Mouse (Mus musculus) hindbrain, embryonic 11.5 days (tissue): ENCODE results near the gene Smagp. TPM values are rescaled to one million over a fixed set of nuclear protein-coding genes. Genes with fewer than 3 reads are reported as not detected.

Experiments
- ATAC-seq: fragments of 200-750 bp; cut with Nextera tagmentation; 2 replicates; pipeline ENCODE4 v1.8.0; 2017; ENCODE audit warnings: mild to moderate bottlenecking, moderate TSS enrichment, moderate library complexity; ENCODE audit not compliant: low FRiP score
- DNase-seq: peaks from one replicate; pipeline ENCODE4 v3.0.0-alpha.2; 2015; ENCODE audit warnings: low spot score
- H3K27ac ChIP-seq: fragments of 300-500 bp; sonication (generic); 2 replicates; pipeline ENCODE4 v1.5.1; 2014; ENCODE audit warnings: mild to moderate bottlenecking, low read depth, low read length
- H3K27me3 ChIP-seq: fragments of 300-500 bp; sonication (generic); 2 replicates; pipeline ENCODE4 v1.6.1; 2014; ENCODE audit warnings: mild to moderate bottlenecking, low read length, moderate library complexity, mixed read lengths; ENCODE audit not compliant: control insufficient read depth, insufficient read depth
- H3K36me3 ChIP-seq: fragments of 300-500 bp; sonication (generic); 2 replicates; pipeline ENCODE4 v1.6.1; 2014; ENCODE audit warnings: mild to moderate bottlenecking, low read length, moderate library complexity, mixed read lengths; ENCODE audit not compliant: control insufficient read depth, insufficient read depth
- H3K4me1 ChIP-seq: fragments of 300-500 bp; sonication (generic); replicated peaks from 2 replicates; pipeline ENCODE4 v1.6.1; 2014; ENCODE audit warnings: low read length, mixed read lengths; ENCODE audit not compliant: control insufficient read depth, insufficient read depth
- H3K4me2 ChIP-seq: fragments of 300-500 bp; sonication (generic); replicated peaks from 2 replicates; pipeline ENCODE4 v1.6.1; 2014; ENCODE audit warnings: mild to moderate bottlenecking, low read depth, low read length
- H3K4me3 ChIP-seq: fragments of 300-500 bp; sonication (generic); 2 replicates; pipeline ENCODE4 v1.5.1; 2014; ENCODE audit warnings: low read depth, low read length
- H3K9ac ChIP-seq: fragments of 300-500 bp; sonication (generic); 2 replicates; pipeline ENCODE4 v1.6.1; 2014; ENCODE audit warnings: low read depth, low read length
- H3K9me3 ChIP-seq: fragments of 300-500 bp; sonication (generic); 2 replicates; pipeline ENCODE4 v1.6.1; 2016; ENCODE audit warnings: low read length; ENCODE audit not compliant: control insufficient read depth
- WGBS: fragments of 180-500 bp; shearing (Covaris S2); extraction: QIAGEN DNeasy Blood & Tissue Kit; methylation state at CpG from one replicate; pipeline ENCODE4 v1.1.7; 2014; 5-methylcytosine and 5-hydroxymethylcytosine counted together
- polyA plus RNA-seq: library from polyadenylated mRNA; unstranded; fragments of >200 nt; fragmentation: Nextera tagmentation; extraction: Ambion mirVana; gene quantifications from 2 replicates; pipeline ENCODE4 v1.2.1, GENCODE M21; 2014

Gene Smagp
- polyA plus RNA-seq, 1 experiment from 2014 or later, result 5.5 TPM

DNA sequence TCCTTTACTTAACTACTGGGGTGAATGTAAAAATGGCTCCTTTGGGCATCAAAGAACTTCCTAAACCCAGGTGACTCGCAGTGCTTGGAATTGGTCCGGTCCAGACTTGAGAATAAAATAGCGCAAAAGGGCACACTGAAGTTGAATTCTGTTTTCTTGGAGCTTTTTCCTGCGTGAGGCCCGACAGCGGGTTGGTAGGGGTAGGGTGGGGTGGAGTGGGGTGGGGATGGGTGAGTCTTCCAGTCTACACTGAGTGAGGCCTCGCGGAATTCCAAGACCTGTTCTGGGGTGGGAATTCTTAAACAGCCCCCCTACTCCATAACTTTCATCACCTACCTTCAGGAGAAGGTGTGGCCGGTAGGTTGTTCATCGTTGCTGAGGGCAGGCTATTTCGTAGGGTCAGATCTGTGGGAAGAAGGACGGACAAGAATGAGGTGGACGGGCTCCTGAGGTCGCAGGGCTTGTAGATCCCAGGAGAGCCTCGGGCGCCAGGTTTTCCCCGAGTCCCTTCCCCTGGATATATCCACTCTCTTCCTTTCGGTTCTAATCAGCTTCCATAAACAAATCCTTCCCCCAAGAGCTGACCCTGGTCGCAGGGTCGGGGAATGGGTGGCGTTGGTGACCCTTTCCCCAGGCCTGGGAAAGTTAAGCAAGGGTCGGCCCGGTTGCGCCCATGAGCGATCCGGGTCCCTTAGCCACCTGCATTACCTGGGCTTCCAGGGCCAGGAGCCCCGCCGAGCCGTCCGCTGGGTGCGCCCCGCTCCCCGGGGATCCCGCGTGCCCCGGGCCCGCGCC is 692 bp downstream of the Smagp start:
- Histone ChIP-seq H3K4me3 (peak overlapping the region; percentile 45), H3K9ac (no peak overlapping the region; the same call in 1 of the 2 replicates), H3K9me3 (no peaks in the 10 kb centered on the region), H3K27me3 (peaks cover 45% of the 10 kb centered on the region), H3K4me1 (peaks cover 8% of the 10 kb centered on the region), H3K27ac (no peak overlapping the region), H3K4me2 (peak overlapping the region; percentile 84), H3K36me3 (no peaks in the 10 kb centered on the region)
- WGBS, result 3% methylated on average over 38 of the region's 38 CpGs
- DNase-seq, result peak; percentile 41
- ATAC-seq, result no peak

DNA sequence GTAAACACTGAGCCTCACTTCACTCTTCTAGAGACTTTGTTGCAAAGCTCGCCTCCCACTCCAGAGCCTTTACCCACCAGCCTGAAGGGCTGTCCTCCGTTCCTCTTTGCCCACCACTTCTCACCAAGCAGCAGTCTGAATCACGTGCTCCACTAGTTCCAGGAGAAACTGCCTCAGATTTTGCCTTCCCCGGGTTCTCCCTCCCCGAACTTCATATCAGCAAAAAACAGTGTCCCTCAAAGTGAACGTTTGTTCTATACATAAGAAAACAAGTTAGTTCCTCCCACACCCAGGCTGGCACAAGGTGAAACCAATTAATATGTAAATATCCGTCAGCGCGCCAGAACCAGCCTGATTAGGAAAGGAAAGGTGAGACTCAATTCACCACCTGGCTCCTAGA is 1.5 kb downstream of the Smagp start:
- no peak overlapping the region for H3K27ac ChIP-seq
- peaks cover 8% of the 10 kb centered on the region for H3K4me1 ChIP-seq
- no peaks in the 10 kb centered on the region for H3K9me3 ChIP-seq
- H3K36me3 ChIP-seq, result no peaks in the 10 kb centered on the region
- H3K9ac ChIP-seq, result no peak overlapping the region
- DNase-seq (no peak), ATAC-seq (no peak)
- WGBS, result 11% methylated on average over 9 of the region's 9 CpGs
- no peak overlapping the region for H3K4me3 ChIP-seq
- peaks cover 45% of the 10 kb centered on the region for H3K27me3 ChIP-seq
- no peak overlapping the region for H3K4me2 ChIP-seq

DNA sequence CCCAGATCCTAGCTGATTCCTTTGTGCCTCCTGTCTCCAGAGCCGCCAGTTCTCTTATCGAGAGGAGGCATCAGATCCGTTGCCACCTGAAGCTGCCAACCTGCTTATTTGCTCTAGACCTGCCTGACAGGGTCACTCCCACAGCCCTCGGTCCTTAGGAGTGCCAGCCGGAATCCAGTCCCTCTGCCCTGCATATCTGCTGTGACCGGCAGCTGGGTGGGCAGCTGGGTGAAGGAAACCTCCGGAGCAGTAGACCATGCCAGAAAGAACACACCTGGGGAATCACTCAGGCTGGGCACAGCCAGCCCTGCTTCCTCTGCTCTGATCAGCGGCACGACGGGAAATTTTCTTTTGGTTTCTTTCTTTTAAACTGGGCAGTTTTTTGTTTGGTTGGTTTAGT is 3.4 kb downstream of the Smagp start:
- ATAC-seq, result no peak
- no peaks in the 10 kb centered on the region for H3K36me3 ChIP-seq
- peaks cover 44% of the 10 kb centered on the region for H3K27me3 ChIP-seq
- WGBS, result 83% methylated on average over 10 of the region's 10 CpGs
- no peaks in the 10 kb centered on the region for H3K9me3 ChIP-seq
- peaks cover 8% of the 10 kb centered on the region for H3K4me1 ChIP-seq
- no peak overlapping the region for H3K9ac ChIP-seq
- H3K4me2 ChIP-seq, result no peak overlapping the region
- H3K4me3 ChIP-seq, result no peak overlapping the region
- H3K27ac ChIP-seq, result no peak overlapping the region
- no peak for DNase-seq

DNA sequence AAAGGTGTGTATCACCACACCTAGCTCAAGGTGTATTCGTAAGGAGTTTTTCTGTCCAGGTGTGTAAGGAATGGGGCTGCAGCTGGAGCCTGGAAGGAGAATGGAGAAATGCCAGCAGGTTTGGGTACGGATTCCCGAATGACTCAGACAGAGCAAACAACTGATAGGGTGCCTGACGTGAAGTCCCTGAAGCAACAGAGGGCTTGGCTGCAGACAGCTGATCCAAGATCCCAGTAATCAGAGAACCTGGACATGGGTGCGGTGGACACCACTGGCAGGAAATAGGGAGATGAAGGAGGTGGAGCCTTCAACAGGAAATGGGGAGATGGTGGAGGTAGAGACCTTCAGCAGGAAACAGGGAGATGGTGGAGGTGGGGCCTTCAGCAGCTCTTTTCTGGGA is 4.4 kb downstream of the Smagp start:
- Histone ChIP-seq H3K27me3 (peaks cover 34% of the 10 kb centered on the region), H3K27ac (no peak overlapping the region), H3K36me3 (no peaks in the 10 kb centered on the region), H3K4me3 (no peak overlapping the region), H3K4me2 (no peak overlapping the region), H3K9ac (no peak overlapping the region), H3K9me3 (no peaks in the 10 kb centered on the region), H3K4me1 (peaks cover 8% of the 10 kb centered on the region)
- ATAC-seq (no peak), DNase-seq (no peak)
- WGBS, result 92% methylated on average over 5 of the region's 5 CpGs

DNA sequence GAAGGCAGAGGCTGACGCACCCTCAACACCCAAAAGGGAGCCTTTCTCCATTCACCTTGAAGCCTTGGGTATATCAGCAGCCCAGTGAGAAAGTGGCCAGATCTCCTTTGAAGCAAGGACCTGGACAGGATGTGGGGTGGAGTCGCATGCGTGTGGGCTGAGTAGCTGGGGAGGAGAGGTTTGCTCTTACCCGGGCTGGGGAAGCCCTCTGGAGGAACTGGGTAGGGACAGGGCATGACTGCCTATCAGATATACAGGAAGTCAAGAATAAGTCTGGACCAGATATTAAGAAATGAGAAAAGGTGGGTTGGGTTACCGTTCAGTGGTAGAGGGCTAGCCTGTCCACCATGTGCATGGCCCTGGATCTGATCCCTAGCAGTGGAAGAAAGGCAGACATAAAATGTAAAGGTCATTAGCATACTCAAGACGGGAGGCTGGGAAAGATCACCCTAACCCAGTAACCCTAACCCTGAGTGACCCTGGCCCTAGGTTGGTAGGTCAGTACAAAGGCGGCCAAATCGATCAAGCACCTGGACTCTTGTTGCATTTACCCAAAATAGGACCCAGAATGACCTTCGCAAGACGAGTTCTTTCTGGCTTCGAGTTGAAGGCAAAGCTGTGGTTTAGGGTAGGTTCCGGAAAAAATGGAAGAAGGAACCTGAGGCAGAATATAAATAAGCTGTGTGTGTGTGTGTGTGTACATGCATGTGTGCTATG is 5.1 kb downstream of the Smagp start:
- H3K36me3 ChIP-seq, result no peaks in the 10 kb centered on the region
- H3K4me3 ChIP-seq, result no peak overlapping the region
- DNase-seq (no peak), ATAC-seq (no peak)
- peaks cover 4% of the 10 kb centered on the region for H3K4me1 ChIP-seq
- 87% methylated on average over 12 of the region's 12 CpGs for WGBS
- H3K27ac ChIP-seq, result no peak overlapping the region
- H3K9me3 ChIP-seq, result no peaks in the 10 kb centered on the region
- peaks cover 27% of the 10 kb centered on the region for H3K27me3 ChIP-seq
- no peak overlapping the region for H3K9ac ChIP-seq
- H3K4me2 ChIP-seq, result no peak overlapping the region

DNA sequence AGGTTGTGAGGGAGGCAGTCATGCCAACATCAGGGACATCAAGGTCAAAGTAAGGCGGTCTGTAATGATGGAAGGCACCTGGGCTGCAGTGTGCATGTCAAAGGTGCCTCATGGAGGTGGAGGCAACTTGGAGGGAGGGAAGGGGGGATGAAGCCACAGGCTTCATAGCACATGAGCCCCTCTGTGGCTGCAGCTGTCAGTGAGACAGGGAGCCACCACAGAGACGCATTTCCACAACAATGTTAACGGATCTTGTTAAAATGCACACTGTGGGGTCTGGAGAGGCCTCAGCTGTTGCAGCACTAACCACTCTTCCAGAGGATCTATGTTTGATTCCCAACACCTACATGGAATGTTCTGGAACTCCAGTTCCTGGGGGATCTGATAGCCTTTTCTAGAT is 6.6 kb downstream of the Smagp start:
- H3K4me3 ChIP-seq, result no peak overlapping the region
- ATAC-seq, result no peak
- no peaks in the 10 kb centered on the region for H3K4me1 ChIP-seq
- H3K36me3 ChIP-seq, result no peaks in the 10 kb centered on the region
- WGBS, result 63% methylated on average over 3 of the region's 3 CpGs
- H3K27me3 ChIP-seq, result peaks cover 12% of the 10 kb centered on the region
- no peak overlapping the region for H3K9ac ChIP-seq
- DNase-seq, result no peak
- no peak overlapping the region for H3K4me2 ChIP-seq
- no peak overlapping the region for H3K27ac ChIP-seq
- no peaks in the 10 kb centered on the region for H3K9me3 ChIP-seq

DNA sequence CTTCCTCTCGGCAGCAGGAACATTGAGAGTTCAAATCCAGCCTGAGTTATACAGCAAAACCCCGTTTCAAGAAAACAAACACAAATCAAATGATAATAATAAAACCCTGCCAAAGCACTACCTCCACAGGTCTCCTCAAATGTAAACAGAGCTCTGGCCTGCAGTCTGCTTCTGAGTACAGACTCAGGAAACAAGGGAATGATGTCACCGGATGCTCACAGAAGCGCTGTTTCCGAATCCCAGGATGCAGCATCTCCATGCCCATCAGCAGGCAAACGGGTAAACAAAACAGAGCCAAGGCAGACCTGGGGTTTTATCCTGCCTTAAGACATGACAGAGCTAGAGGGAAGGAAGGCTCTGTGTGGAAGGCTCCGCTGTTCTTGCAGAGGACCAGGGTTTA is 7.9 kb downstream of the Smagp start:
- no peak for DNase-seq
- no peaks in the 10 kb centered on the region for H3K4me1 ChIP-seq
- H3K9ac ChIP-seq, result no peak overlapping the region
- no peak overlapping the region for H3K4me3 ChIP-seq
- no peaks in the 10 kb centered on the region for H3K9me3 ChIP-seq
- 54% methylated on average over 7 of the region's 7 CpGs for WGBS
- no peaks in the 10 kb centered on the region for H3K36me3 ChIP-seq
- H3K27me3 ChIP-seq, result peaks cover 2% of the 10 kb centered on the region; the same call in 1 of the 2 replicates
- H3K4me2 ChIP-seq, result no peak overlapping the region
- no peak overlapping the region for H3K27ac ChIP-seq
- no peak for ATAC-seq

DNA sequence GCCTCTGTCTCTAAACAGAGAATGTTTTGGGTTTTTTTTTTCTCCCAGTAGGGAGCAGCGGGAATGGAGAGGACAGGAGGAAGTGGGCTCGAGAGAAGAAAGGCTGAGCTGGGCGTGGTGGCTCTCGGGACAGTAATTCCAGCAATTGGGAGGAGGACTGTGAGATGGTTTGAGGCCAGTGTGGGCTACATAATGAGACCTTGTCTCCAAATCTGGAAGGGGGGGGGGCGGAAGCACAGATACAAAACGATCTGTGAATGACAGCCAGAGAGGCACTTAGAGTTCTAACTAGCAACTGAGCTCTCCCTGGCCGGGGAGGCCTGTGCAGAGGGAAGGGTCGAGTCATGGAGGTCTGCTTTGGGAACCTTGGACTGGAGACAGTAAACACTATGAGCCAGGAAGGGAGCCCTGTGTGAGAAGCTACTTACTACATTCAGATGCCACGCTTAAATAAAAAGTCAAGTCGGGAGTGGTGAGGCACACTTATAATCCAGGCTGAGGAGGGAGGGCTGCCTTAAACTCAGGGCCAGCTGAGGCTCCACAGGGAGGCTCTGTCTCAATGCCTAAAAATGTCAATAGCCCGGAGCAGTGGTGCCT is 8.9 kb downstream of the Smagp start:
- no peaks in the 10 kb centered on the region for H3K27me3 ChIP-seq
- no peak for ATAC-seq
- H3K4me1 ChIP-seq, result no peaks in the 10 kb centered on the region
- no peak overlapping the region for H3K9ac ChIP-seq
- no peak overlapping the region for H3K27ac ChIP-seq
- no peak overlapping the region for H3K4me3 ChIP-seq
- H3K36me3 ChIP-seq, result no peaks in the 10 kb centered on the region
- 6% methylated on average over 11 of the region's 11 CpGs for WGBS
- no peaks in the 10 kb centered on the region for H3K9me3 ChIP-seq
- DNase-seq, result peak; percentile 24
- no peak overlapping the region for H3K4me2 ChIP-seq
